Mouse (Mus musculus) small intestine, adult 2 months (tissue): Measurements from ENCODE around the gene Tmub2.

ENCODE experiments used
- CTCF ChIP-seq: fragments of 200-500 bp; IDR thresholded peaks from 2 replicates; pipeline ENCODE4 v1.5.1; 2012; ENCODE audit warnings: low read depth, mild to moderate bottlenecking, control low read depth, inconsistent platforms, low read length, moderate library complexity, mixed read lengths; ENCODE audit not compliant: insufficient replicate concordance, insufficient read length; ENCODE audit errors: extremely low read depth
- POLR2A ChIP-seq: fragments of 200-500 bp; IDR thresholded peaks from 2 replicates; pipeline ENCODE4 v1.6.1; 2012; ENCODE audit warnings: low read depth, mild to moderate bottlenecking, control low read depth, inconsistent platforms, low read length, moderate library complexity

DNA sequence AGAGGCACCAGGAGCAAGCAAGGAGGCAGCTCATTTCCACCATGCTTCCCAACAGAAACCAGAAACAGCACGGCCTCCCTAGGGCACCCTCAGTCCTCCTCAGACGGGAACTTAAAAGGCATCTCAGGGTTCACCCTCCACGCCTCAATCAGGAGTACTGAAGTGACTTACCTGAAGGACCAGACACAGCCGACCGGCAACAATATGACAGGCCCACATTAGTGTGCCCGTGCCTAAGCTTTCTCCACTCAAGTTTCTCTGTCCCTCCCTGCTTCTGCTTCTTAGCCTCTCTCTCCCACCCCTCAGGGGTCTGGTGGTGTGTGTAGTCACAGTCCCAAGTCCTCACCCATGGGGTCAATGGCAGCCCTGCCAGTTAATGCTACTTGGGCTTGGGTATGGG, 27.9 kb downstream of the Tmub2 start:
- no peak for TF ChIP-seq CTCF
- no peak for TF ChIP-seq POLR2A
